Mouse (Mus musculus): ENCODE results near the gene Emc10.
A peak's percentile ranks its signal among the peaks of the same experiment; 100 is the strongest.

The Emc10 gene

DNA sequence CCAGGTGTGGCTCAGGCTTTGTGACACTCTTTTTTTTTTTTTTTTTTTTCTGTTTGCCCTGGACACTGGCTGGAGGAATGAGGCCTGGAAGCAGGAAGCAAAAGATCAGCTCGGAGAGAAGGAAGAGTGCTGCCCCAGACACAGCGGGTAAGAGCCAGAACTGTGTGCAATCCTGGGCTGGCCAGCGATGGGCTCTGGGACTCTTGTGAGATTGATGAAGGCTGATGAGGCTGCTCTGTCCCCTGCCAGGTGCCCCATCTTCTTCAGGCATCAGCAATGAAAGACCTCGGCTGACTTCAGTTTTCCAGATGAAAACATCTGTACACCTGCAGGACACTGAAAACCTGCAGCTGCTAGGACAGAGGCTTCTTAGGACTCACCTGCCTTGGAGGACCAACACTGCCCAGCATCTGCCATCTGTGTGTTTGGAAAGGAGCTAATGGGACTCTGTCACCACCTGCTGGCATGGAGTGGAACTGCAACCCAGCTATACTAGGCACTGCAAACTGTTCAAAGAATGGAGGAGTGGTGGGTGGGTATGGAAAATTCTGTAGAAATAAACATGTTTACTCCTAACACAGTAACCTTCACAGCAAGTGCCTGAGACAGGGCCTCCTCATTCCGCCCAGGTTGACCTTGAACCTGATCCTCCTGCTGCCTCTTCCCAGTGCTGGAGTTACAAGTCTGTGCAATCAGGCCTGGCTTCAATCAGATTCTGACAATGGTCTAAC is 11.3 kb downstream of the Emc10 start:
- DNase-seq (ENCODE audit: low spot score): peak; percentile 87

GRCm38 (mm10) chr7:44484109-44484508 is 12.2 kb downstream of the Emc10 start:
- no peak for DNase-seq (ENCODE audit: low spot score)

GRCm38 (mm10) chr7:44482836-44483435 is 13.4 kb downstream of the Emc10 start:
- DNase-seq (ENCODE audit: low spot score): no peak

GRCm38 (mm10) chr7:44475046-44475614 is 21.2 kb downstream of the Emc10 start:
- DNase-seq (ENCODE audit: low spot score): peak; percentile 32

- peak; percentile 90 for DNase-seq (ENCODE audit: low spot score)
These were observed 21.9 kb downstream of the Emc10 start for GRCm38 (mm10) chr7:44474419-44474818.

DNA sequence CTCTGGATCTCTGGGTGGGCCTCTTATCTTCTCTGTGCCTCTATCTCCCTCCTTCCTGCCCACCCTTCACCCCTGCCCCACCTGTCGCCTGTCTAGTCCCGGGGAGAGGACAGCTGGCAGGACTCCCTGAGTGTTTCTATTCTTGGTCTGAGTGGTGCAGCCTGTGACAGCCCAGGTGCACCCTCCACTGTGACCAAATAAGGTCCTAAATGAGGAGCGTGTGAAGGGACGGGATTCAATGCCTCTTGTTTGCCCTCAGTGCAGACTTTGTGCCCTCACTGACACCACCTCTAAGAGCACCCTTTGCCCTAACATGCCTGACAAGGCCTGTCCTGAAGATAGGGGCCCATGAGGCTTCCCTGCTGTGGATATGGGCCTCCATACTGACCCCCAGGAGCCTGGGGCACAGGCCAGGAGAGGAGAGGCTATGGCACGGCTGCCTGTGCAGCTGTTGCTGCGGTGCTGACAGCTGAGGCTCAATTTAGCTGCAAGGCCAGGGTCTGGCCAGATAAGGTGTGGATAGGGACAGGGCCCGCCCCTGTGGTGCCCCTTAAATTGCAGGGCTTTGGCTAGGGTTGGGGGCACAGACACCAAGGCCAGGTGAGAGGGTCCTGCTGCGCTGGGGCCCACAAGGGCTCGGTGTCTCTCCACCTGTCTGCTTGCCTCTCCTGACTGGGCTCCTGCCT is 23.2 kb downstream of the Emc10 start:
- no peak for DNase-seq (ENCODE audit: low spot score)

DNA sequence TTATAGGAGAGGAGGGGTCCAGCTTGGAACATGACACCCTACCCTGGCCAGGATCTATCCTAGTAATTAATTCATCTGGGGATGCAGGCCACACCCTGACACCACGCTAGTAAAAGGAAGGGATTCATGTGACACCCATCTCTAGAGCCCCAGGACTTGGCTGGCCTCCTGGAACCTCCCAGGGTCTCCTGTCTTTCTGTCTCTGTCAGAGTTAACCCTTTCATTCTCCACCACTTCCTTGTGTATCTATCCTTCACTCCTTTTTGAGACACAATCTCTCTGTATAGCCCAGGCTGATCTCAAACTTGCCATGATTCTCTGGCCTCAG is 23.8 kb downstream of the Emc10 start:
- no peak for DNase-seq (ENCODE audit: low spot score)

DNA sequence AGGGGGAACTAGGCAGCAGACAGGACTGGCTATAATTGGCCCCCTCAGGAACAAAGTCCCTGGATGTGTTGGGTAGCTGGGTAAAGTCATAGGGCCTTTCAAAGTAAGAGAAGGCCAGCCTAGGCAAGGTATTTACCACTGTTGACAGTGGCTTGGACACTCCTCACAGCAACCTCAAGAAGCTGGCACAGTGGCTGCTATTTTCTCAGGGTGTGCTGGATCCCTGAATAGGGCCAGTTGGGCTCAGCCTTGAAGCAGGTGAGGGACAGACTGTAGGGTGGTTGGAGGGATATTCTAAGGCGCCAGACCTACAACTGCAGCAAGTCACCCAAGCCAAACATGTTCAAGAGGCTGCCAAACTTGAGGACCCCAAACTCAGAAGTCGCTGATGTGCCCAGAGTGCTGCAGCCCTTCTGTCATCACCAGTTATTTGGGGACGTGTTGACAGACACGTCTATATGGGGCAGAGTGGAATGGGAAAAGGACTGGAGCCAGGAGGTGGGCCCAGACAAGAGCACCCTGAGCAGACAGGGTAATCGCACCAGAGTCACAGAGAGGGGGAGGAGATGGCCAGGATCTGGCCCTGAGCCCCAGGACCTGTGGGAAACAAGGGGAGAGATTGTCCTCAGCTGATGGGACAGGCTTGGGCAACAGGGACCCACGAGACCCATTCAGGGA is 24.3 kb downstream of the Emc10 start:
- DNase-seq (ENCODE audit: low spot score): no peak

- DNase-seq (ENCODE audit: low spot score): no peak
These were observed 25.4 kb downstream of the Emc10 start for GRCm38 (mm10) chr7:44470696-44471612.

DNA sequence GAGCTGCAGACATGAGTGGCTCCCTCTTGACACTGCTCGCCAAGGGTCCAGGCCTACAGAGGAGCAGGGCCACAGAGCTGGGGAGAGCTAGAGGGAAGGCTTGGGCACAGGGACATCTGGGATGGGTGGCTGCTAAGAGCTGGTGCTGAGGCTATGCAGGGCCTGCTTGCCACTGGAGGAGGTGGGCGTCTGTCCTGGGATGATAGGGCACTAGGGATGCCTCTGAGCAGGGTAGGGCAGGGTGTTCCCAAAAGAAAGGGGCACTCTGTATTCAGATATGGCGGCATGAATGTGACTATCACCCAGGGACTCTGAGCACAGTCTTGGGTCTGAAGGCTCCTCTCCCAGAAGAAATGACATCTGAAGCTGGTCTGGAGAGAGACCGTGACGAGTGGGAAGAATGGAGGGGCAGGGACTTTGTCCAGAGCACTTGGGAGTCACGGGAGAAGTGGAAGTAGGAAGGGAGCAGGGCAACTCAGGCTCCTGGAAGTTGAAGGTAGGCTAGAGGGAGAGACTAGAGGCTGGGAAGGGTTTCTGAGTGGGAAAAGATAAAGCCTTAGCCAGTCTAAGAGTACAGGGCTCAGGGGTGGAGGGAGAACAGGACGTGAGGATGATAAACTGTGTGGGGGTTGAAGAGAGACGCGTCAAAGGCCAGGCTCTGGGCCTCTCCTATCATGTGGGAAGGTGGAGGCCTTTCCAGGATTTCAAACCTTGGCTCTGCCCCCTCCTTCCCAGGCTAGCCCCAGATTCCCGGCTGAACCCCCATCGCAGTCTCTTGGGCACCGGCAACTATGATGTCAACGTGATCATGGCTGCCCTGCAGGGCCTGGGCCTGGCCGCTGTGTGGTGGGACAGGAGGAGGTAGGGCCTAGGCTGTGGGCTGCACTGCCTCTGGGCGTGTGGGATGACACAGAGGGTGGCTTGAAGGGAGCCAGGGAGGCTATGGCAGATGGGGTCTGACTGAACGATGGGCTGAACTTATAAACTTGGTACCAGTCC is 26.4 kb downstream of the Emc10 start:
- DNase-seq (ENCODE audit: low spot score): peak; percentile 13

DNA sequence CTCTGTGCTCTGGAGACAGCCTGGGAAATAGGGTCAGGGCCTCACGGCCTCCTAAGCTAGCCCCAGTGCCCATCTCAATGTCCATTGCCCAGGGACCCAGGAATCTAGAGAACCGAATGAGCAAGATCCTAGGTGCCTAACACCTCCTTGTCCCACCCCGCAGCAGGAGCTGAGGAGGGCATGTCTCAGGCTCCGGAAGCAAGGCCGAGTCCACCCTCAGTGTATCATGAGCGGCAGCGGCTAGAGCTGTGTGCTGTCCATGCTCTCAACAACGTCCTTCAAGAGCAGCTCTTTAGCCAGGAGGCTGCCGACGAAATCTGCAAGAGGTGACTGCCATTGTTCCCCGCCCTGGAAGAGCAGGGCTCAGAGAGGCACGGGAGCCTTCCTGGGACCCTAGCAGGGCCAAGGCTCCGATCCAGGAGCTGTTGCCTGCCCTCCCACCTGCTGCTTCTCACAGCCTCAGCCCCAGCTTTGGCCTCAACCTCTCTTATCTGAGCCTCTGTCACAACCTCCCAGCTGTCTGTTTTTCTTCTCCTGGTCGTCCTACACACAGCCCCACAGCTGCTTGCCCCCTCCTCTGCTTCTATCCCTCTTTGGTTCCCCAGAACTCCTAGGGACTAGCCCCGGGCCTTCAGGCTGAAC is 27.6 kb downstream of the Emc10 start:
- peak; percentile 23 for DNase-seq (ENCODE audit: low spot score)

DNA sequence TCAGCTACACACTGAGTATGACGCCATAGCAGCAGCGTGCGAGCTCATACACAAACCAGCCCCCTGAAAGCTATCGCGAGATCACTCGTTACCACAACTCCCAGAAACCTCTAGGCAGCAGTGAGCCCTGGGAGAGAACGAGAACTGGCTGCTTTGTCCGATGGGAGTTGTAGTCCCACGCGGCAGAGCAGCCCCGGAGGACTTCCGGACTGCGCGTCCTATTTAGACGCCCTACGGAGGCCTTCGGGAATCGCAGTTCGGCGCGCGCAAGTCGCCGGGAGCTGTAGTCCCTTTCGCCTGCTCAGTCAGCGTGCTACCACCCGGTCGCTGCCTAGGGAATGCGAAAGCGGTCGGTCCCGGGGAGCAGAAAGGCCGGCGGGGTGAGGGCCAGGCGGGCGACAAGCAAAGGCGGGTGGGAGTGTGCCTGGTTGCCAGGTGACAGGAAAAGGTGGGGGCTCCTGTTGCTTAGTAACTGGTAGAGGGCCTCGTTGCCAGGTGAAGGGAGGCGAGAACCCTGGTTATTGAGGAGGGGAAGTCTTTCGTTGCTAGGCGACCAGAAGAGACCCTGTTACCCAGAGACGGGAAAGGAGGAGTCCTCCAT is 28.4 kb downstream of the Emc10 start, which contains the start of gene Josd2:
Gene Josd2, plus strand, starts transcription at position 170 of the 601 bp plus-strand sequence.
- DNase-seq (ENCODE audit: low spot score): peak; percentile 97

DNA sequence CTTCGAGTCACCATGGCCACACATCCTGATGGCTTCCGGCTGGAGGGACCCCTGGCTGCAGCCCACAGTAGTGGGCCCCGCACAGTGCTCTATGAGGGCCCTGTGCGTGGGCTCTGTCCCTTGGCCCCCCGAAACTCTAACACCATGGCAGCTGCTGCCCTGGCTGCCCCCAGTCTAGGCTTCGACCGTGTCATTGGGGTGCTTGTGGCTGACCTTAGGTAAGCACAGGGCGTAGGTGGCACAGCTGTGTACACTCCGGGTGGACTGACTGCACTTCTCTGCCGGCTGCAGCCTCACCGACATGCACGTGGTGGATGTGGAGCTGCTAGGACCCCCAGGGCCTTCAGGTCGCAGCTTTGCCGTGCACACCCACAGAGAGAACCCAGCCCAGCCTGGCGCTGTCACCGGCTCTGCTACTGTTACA is 29.4 kb downstream of the Emc10 start:
- peak; percentile 35 for DNase-seq (ENCODE audit: low spot score)

GRCm38 (mm10) chr7:44466006-44466887 is 30.1 kb downstream of the Emc10 start:
- peak; percentile 32 for DNase-seq (ENCODE audit: low spot score)

GRCm38 (mm10) chr7:44465111-44465510 is 31.2 kb downstream of the Emc10 start, which contains the start of gene Aspdh:
Gene Aspdh (plus strand): TSS chr7:44465391.
- peak; percentile 21 for DNase-seq (ENCODE audit: low spot score)

GRCm38 (mm10) chr7:44464511-44464910 is 31.8 kb downstream of the Emc10 start:
- DNase-seq (ENCODE audit: low spot score): peak; percentile 88

DNA sequence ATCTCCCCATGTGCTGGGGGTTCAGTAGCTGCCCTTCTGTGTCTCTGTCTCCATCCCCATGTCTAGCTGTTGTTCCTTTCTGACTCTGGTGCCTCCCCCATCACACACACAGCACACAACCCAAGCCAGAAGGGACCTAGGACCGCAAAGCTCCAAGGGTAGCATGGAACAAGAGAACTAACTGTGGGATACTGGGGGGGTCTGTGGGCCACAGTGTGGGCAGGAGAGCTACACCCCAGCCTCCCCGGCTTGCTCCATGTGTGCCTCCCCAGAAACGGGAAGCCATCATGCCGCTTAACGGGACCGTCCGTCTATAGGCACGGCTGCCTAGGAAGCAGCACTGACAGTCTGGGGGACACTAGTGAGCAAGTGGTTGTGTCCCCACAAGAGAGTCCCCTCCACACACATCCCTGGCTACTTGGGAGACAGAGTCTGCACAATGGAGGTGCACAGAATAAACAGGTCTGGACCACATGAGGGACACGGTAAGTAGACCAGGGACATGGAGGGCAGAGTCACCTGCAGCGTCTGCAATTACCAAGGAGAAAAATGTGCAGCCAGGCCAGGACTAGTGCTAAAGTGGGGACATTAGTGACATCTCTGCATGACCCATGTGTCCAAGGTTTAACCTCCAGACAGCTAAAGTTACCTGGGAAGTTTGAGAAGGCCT is 32.6 kb downstream of the Emc10 start:
- DNase-seq (ENCODE audit: low spot score): peak; percentile 37
